Mouse (Mus musculus): ENCODE data around the gene Mmp24. TPM values are rescaled to one million over a fixed set of nuclear protein-coding genes. Genes with fewer than 3 reads are reported as not detected.
A peak's percentile ranks its signal among the peaks of the same experiment; 100 is the strongest.

Gene Mmp24
- polyA plus RNA-seq, 1 experiment from 2014 or later = 4.9 TPM

DNA sequence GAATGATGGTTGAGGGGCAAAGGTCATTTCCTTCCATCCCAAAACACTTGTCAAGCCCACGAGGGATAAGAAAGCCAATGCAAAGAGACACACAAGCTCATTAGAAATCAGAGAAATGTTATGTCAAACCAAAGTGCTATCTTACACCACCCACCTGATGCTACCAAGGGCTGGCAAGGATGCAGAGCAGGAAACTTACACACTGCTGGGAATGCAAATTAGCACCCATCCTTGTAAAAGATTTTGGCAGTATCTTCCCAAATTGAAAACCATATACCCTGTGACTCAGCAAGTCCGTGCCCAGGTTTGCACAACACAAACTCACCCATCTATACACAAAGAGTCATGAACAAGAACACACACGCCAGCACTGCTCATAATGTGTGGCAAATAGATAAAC lies 29.7 kb upstream of the Mmp24 start:
- no peak overlapping the region for H3K9ac ChIP-seq (replicated peaks)
- no peaks in the 10 kb centered on the region for H3K27me3 ChIP-seq
- H3K27ac ChIP-seq (replicated peaks) = no peak overlapping the region
- no peaks in the 10 kb centered on the region for H3K4me1 ChIP-seq
- 74% methylated on average over 3 of the region's 3 CpGs for WGBS
- H3K36me3 ChIP-seq = no peaks in the 10 kb centered on the region
- no peak for ATAC-seq (ENCODE audit: low FRiP score, low read depth)
- H3K9me3 ChIP-seq = no peaks in the 10 kb centered on the region
- no peak overlapping the region for H3K4me2 ChIP-seq (replicated peaks)
- H3K4me3 ChIP-seq = no peak overlapping the region

DNA sequence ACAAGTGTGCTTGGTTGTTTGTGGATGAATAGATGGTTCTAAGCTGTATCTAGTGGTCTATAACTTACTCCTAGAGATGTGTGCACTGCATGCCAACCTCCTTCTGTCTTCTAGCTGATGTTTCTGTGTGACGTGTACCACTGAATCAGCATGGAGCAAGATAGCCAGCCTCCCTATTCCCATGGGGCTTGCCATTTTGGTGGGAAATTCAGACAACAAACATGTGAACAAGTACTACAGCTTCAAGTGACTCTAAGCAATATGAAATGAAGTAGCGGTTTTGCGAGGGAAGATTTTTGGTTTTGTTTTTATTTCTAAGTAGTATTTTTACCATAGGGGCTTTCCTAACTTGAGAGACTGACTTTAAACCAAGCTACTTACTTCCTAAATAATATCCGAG lies 25.7 kb upstream of the Mmp24 start:
- no peaks in the 10 kb centered on the region for H3K36me3 ChIP-seq
- peaks cover 8% of the 10 kb centered on the region for H3K4me1 ChIP-seq
- H3K9me3 ChIP-seq = no peaks in the 10 kb centered on the region
- ATAC-seq (ENCODE audit: low FRiP score, low read depth) = no peak
- H3K4me3 ChIP-seq = no peak overlapping the region
- WGBS = 87% methylated on average over 4 of the region's 4 CpGs
- no peak overlapping the region for H3K4me2 ChIP-seq (replicated peaks)
- H3K27ac ChIP-seq (replicated peaks) = no peak overlapping the region
- no peak overlapping the region for H3K9ac ChIP-seq (replicated peaks)
- peaks cover 20% of the 10 kb centered on the region for H3K27me3 ChIP-seq

DNA sequence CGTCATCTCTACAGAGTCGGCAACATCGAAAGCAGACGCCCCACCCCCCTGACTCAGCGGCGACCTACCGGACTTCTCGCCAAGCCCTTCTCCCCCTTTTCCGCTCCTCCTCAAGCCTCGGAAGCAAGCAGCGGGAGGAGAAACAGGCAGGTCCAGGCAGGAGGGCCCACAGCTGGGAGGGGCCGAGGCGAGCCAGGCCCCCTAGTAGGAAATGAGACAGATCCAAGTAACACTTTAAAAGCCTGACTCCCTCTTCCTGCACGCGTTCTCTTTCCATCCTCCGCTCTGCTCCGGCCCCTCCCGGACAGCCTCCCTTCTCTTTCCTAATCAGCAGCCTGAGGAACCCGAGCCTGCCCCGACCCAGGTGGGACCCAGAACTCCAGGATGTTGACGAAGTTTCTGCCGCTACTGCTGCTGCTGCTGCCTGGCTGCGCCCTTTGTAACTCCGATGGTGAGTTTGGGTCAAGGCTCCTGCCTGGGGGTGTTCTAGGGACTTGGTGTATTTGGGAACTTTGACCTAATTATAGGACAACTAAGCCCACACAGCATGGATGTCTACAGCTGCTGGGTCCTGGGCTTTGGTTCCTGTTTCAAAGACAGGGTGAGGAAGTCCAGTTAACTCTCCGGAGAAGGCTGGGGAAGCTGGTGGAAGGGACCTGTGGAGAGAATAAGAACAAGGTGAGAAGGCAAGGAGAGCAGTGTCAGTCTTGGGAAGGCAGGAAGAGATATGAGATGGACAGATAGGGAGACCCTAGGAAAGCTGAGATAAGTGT lies 23.9 kb upstream of the Mmp24 start, which contains the start of gene Procr:
Gene Procr (plus strand): TSS at position 104 of the 773 bp plus-strand sequence.
- 3% methylated on average over 25 of the region's 25 CpGs for WGBS
- Histone ChIP-seq H3K27ac (replicated peaks) (no peak within 1 kb of the TSS), H3K36me3 (no peaks in the 10 kb centered on the region)

DNA sequence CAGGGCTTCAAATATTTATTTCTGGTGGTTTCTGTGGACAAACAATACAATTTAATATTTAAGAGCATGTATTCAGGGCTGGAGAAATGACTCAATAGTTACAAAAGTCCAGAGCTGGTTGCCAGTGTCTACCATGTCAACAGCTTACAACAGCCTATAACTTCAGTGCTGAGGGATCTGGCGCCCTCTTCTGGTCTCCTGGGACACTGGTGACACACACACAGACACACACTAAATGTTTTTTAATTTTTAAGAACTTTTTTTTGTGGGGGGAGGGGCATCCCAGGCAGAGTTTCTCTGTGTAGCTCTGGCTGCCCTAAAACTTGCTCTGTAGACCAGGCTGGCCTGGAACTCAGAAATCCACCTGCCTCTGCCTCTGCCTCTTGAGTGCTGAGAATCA lies 19.4 kb upstream of the Mmp24 start:
- WGBS = 5% methylated on average over 1 of the region's 1 CpGs
- H3K4me2 ChIP-seq (replicated peaks) = no peak overlapping the region
- H3K36me3 ChIP-seq = no peaks in the 10 kb centered on the region
- no peak overlapping the region for H3K9ac ChIP-seq (replicated peaks)
- peaks cover 8% of the 10 kb centered on the region for H3K4me1 ChIP-seq
- H3K27ac ChIP-seq (replicated peaks) = no peak overlapping the region
- H3K9me3 ChIP-seq = no peaks in the 10 kb centered on the region
- H3K27me3 ChIP-seq = peaks cover 18% of the 10 kb centered on the region
- ATAC-seq (ENCODE audit: low FRiP score, low read depth) = no peak
- no peak overlapping the region for H3K4me3 ChIP-seq

More for the DNA sequence above, 23.9 kb upstream of the Mmp24 start, which contains the start of gene Procr:
- peak within 1 kb of the TSS; percentile 59 for H3K4me2 ChIP-seq (replicated peaks)
- ATAC-seq (ENCODE audit: low FRiP score, low read depth) = no peak
- peaks cover 8% of the 10 kb centered on the region for H3K4me1 ChIP-seq
- no peaks in the 10 kb centered on the region for H3K9me3 ChIP-seq
- H3K4me3 ChIP-seq = peak within 1 kb of the TSS; percentile 33
- H3K27me3 ChIP-seq = peaks cover 20% of the 10 kb centered on the region
- H3K9ac ChIP-seq (replicated peaks) = peak within 1 kb of the TSS; percentile 46

GRCm38 (mm10) chr2:155756855-155757566 lies 18.1 kb upstream of the Mmp24 start:
- no peak for ATAC-seq (ENCODE audit: low FRiP score, low read depth)
- no peak overlapping the region for H3K4me2 ChIP-seq (replicated peaks)
- 63% methylated on average over 14 of the region's 14 CpGs for WGBS
- no peaks in the 10 kb centered on the region for H3K36me3 ChIP-seq
- no peak overlapping the region for H3K9ac ChIP-seq (replicated peaks)
- H3K27ac ChIP-seq (replicated peaks) = no peak overlapping the region
- H3K9me3 ChIP-seq = no peaks in the 10 kb centered on the region
- H3K4me1 ChIP-seq = no peaks in the 10 kb centered on the region
- H3K27me3 ChIP-seq = 0 out of 2 replicates have a peak, but pooled peaks cover 7% of the 10 kb centered on the region
- no peak overlapping the region for H3K4me3 ChIP-seq

- no peak overlapping the region for H3K9ac ChIP-seq (replicated peaks)
- WGBS = 53% methylated on average over 13 of the region's 13 CpGs
- peak; percentile 47; the same call in 1 of the 2 replicates for ATAC-seq (ENCODE audit: low FRiP score, low read depth)
These were observed 10.3 kb upstream of the Mmp24 start for GRCm38 (mm10) chr2:155764679-155765418.

DNA sequence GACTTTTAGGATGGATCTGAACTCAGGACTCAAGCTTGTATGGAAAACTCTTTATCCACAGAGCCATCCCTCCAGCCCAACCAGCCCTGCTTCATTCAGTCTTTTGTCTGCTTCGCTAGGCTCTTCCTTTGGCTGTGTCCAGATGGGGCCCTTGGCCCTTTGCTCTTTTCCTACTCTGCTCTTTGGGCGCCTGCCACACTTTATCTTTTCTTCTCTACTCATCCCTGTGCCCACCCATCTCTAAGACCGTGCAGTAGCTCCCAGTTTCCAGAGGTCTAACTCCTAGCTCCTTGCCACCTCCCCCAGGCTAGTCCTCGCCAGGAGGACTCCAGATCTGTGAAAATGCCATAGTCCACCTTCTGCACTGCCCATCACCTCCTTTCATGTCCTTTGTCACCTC lies 1.5 kb upstream of the Mmp24 start:
- Histone ChIP-seq H3K4me1 (peaks cover 9% of the 10 kb centered on the region), H3K9ac (replicated peaks) (no peak overlapping the region), H3K4me3 (no peak overlapping the region), H3K4me2 (replicated peaks) (no peak overlapping the region), H3K27me3 (peaks cover 50% of the 10 kb centered on the region), H3K27ac (replicated peaks) (no peak overlapping the region), H3K9me3 (no peaks in the 10 kb centered on the region), H3K36me3 (no peaks in the 10 kb centered on the region)
- 71% methylated on average over 4 of the region's 4 CpGs for WGBS
- no peak for ATAC-seq (ENCODE audit: low FRiP score, low read depth)

More at GRCm38 (mm10) chr2:155764679-155765418, 10.3 kb upstream of the Mmp24 start:
- Histone ChIP-seq H3K27ac (replicated peaks) (no peak overlapping the region), H3K27me3 (no peaks in the 10 kb centered on the region; the same call in 1 of the 2 replicates), H3K4me1 (no peaks in the 10 kb centered on the region), H3K36me3 (no peaks in the 10 kb centered on the region), H3K4me2 (replicated peaks) (no peak overlapping the region), H3K4me3 (no peak overlapping the region), H3K9me3 (no peaks in the 10 kb centered on the region)

DNA sequence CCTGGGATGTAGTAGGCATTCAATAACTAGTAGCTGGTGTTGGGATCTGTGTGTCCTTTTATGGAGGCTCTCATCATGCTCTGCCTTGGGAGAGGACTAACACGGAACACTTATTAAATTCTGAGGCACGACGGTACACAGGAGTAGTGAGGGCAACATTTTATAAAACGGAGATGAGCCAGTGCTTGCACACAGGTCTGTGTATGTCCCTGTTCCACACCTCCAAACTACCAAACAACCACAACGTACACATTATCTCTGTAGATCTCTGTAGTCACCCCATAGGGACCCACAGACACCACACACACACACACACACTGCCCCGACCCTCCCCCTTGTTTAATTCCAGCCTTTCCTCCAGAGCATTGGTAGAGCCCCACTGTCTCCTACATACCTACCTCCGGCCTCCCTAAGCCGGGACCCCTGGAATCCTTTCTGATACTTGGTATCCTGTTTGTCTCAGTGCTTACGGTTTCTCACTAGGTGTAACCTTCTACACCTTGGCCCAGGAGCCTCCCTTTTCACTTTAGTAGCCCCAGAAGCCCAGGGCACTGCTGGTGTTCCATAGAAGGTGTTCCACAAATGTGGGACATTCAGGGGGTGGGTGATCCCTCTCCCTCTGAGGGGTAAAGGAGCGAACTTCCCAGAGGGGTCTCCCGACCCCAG lies 748 bp upstream of the Mmp24 start:
- H3K4me1 ChIP-seq = peaks cover 14% of the 10 kb centered on the region
- peak overlapping the region; percentile 80 for H3K4me3 ChIP-seq
- ATAC-seq (ENCODE audit: low FRiP score, low read depth) = no peak
- peak overlapping the region; percentile 82 for H3K4me2 ChIP-seq (replicated peaks)
- H3K9me3 ChIP-seq = no peaks in the 10 kb centered on the region
- no peak overlapping the region for H3K27ac ChIP-seq (replicated peaks)
- peak overlapping the region; percentile 43; the same call in 1 of the 2 replicates for H3K9ac ChIP-seq (replicated peaks)
- 71% methylated on average over 11 of the region's 11 CpGs for WGBS
- no peaks in the 10 kb centered on the region for H3K36me3 ChIP-seq
- peaks cover 54% of the 10 kb centered on the region for H3K27me3 ChIP-seq

DNA sequence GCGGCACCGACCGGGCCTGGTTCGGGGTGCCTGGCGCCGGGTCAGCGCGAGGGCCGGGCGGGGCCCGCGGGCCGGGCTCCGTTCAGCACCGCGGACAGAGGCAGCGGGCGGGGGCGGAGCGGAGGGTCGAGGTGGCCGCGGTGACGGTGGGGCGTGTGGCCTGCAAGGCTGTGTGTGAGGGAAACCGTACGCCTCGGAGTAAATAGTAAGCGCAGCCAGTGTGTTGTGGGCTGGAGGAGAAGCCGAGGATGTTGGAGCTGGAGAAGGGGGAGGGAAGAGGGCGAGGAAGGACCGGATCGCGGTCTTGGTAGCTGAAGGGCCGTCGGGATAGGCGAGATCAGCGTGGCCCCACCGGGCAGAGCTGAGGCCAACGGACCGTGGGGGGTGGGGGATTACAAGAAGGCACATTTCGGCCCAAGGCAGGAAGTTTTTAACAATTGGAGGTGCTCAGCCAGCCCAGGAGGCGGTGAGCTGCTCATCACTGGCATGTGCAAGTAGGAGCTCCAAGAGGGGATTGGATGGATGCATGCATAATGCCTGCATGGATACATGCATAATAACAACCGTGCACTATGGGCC lies 632 bp downstream of the Mmp24 start:
- H3K36me3 ChIP-seq = no peaks in the 10 kb centered on the region
- H3K4me3 ChIP-seq = peak overlapping the region; percentile 80
- peak overlapping the region; percentile 88 for H3K9ac ChIP-seq (replicated peaks)
- peak overlapping the region; percentile 82 for H3K4me2 ChIP-seq (replicated peaks)
- 1% methylated on average over 38 of the region's 44 CpGs for WGBS
- H3K27me3 ChIP-seq = peaks cover 54% of the 10 kb centered on the region
- ATAC-seq (ENCODE audit: low FRiP score, low read depth) = peak; percentile 88
- peak overlapping the region; percentile 83 for H3K27ac ChIP-seq (replicated peaks)
- no peaks in the 10 kb centered on the region for H3K9me3 ChIP-seq
- H3K4me1 ChIP-seq = peaks cover 14% of the 10 kb centered on the region

- H3K27me3 ChIP-seq = peaks cover 53% of the 10 kb centered on the region
- ATAC-seq (ENCODE audit: low FRiP score, low read depth) = no peak
- WGBS = 74% methylated on average over 10 of the region's 10 CpGs
- no peak overlapping the region for H3K4me2 ChIP-seq (replicated peaks)
- no peak overlapping the region for H3K27ac ChIP-seq (replicated peaks)
- no peaks in the 10 kb centered on the region for H3K9me3 ChIP-seq
- H3K9ac ChIP-seq (replicated peaks) = no peak overlapping the region
- peaks cover 14% of the 10 kb centered on the region for H3K4me1 ChIP-seq
- H3K4me3 ChIP-seq = no peak overlapping the region
- H3K36me3 ChIP-seq = no peaks in the 10 kb centered on the region
These were observed 1.9 kb downstream of the Mmp24 start for GRCm38 (mm10) chr2:155776824-155777687.

DNA sequence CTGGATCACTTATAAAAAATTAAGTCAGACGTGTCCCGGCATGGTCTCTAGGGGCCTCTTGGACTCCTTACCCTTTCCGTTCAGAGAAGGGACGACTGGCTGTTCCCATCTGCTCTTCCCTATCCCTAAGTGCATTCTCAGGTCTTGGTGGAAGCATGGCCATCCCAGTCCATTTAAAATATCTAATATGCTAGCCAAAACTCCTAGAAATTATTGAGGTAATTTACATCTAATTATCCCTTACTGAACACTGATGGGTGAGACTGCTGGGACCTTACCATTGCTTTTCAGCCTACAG lies 2.5 kb downstream of the Mmp24 start:
- peaks cover 47% of the 10 kb centered on the region for H3K27me3 ChIP-seq
- H3K4me1 ChIP-seq = peaks cover 14% of the 10 kb centered on the region
- no peak overlapping the region for H3K9ac ChIP-seq (replicated peaks)
- no peaks in the 10 kb centered on the region for H3K36me3 ChIP-seq
- H3K4me2 ChIP-seq (replicated peaks) = no peak overlapping the region
- no peak overlapping the region for H3K27ac ChIP-seq (replicated peaks)
- ATAC-seq (ENCODE audit: low FRiP score, low read depth) = no peak
- WGBS = 74% methylated on average over 4 of the region's 4 CpGs
- H3K9me3 ChIP-seq = no peaks in the 10 kb centered on the region
- H3K4me3 ChIP-seq = no peak overlapping the region
